Mouse (Mus musculus) embryonic stem cell, embryonic (primary cell): ENCODE measurements around the gene Vdac2.

ENCODE experiments used
- CTCF ChIA-PET, 4 experiments: fragments of 300-600 bp in 2 of 4; fragments of 350-600 bp in 2 of 4; sonication (Branson Sonifier 250); formaldehyde crosslinking; loops; one replicate each; lab custom pipeline; 2022; ENCODE audit warnings: inconsistent platforms in 2 of 4; lab: Charles Lee
- POLR2A ChIA-PET, 4 experiments: fragments of 300-600 bp in 2 of 4; fragments of 350-600 bp in 2 of 4; sonication (Branson Sonifier 250); formaldehyde crosslinking; loops; one replicate each; lab custom pipeline; 2022; ENCODE audit warnings: antibody characterized with exemption in 4 of 4, inconsistent platforms in 1 of 4; lab: Charles Lee

Vdac2 gene

GRCm38 (mm10) chr14:21812590-21813162 lies 12.4 kb upstream of the Vdac2 start:
- ChIA-PET CTCF (interaction anchor here (0.5 to 3.5 kb wide), 38 partner anchors 9 to 1716 kb away, joined by 3 to 27 read pairs (median 4); partner anchors contain the start of gene Comtd1 (in 1 of the 4)), POLR2A (interaction anchor here (0.6 to 2.0 kb wide), 16 partner anchors 10 to 476 kb away, joined by 3 to 14 read pairs (median 4); partner anchors contain the start of gene Comtd1 (in 2 of the 4))

GRCm38 (mm10) chr14:21813216-21813615 lies 11.8 kb upstream of the Vdac2 start:
- POLR2A ChIA-PET: interaction anchor here (0.6 to 1.9 kb wide), 10 partner anchors 18 to 329 kb away, joined by 3 to 14 read pairs (median 4); no protein-coding TSS in a partner anchor
- CTCF ChIA-PET: interaction anchor here (0.5 to 3.5 kb wide), 31 partner anchors 9 to 1057 kb away, joined by 3 to 27 read pairs (median 5); partner anchors contain the start of gene Comtd1 (in 1 of the 4)

- CTCF ChIA-PET: interaction anchor here in 1 of 4 experiments (0.6 to 3.5 kb wide), 3 partner anchors 26 to 835 kb away, joined by 3 to 27 read pairs (median 3); partner anchors contain the start of gene Comtd1
- POLR2A ChIA-PET: interaction anchor here (0.5 to 1.6 kb wide), 11 partner anchors 16 to 1120 kb away, joined by 3 to 10 read pairs (median 3); no protein-coding TSS in a partner anchor
These were observed 11.2 kb upstream of the Vdac2 start for GRCm38 (mm10) chr14:21813847-21814246.

GRCm38 (mm10) chr14:21814606-21815005 lies 10.4 kb upstream of the Vdac2 start:
- CTCF ChIA-PET: interaction anchor here in 2 of 4 experiments (0.5 to 1.3 kb wide), 4 partner anchors 18 to 835 kb away, joined by 3 to 5 read pairs (median 3); no protein-coding TSS in a partner anchor

GRCm38 (mm10) chr14:21816255-21816654 lies 8.8 kb upstream of the Vdac2 start:
- ChIA-PET CTCF (no interaction called here), POLR2A (interaction anchor here in 2 of 4 experiments (0.7 to 4.8 kb wide), 5 partner anchors 12 to 31 kb away, joined by 4 to 23 read pairs (median 7); partner anchors contain the start of gene Comtd1 (in 1 of the 2))

More at GRCm38 (mm10) chr14:21814606-21815005, 10.4 kb upstream of the Vdac2 start:
- POLR2A ChIA-PET: interaction anchor here (0.6 to 1.6 kb wide), 8 partner anchors 15 to 34 kb away, joined by 3 to 10 read pairs (median 3); no protein-coding TSS in a partner anchor

- CTCF ChIA-PET: interaction anchor here in 1 of 4 experiments (0.6 to 0.7 kb wide), 2 partner anchors 11 to 18 kb away, joined by 3 read pairs; no protein-coding TSS in a partner anchor
- POLR2A ChIA-PET: interaction anchor here in 2 of 4 experiments (0.9 to 4.8 kb wide), 10 partner anchors 11 to 66 kb away, joined by 3 to 23 read pairs (median 4); partner anchors contain the start of genes Comtd1 (in 1 of the 2) and Dusp13 (in 1 of the 2)
These were observed 7.6 kb upstream of the Vdac2 start for GRCm38 (mm10) chr14:21817453-21817852.

- POLR2A ChIA-PET: interaction anchor here in 3 of 4 experiments (1.0 to 3.6 kb wide), 5 partner anchors 9 to 11 kb away, joined by 3 to 17 read pairs (median 4); no protein-coding TSS in a partner anchor
- CTCF ChIA-PET: interaction anchor here in 2 of 4 experiments (0.9 to 1.2 kb wide), 2 partner anchors 10 to 16 kb away, joined by 3 read pairs; no protein-coding TSS in a partner anchor
These were observed 4.0 kb upstream of the Vdac2 start for GRCm38 (mm10) chr14:21820880-21821505.

- CTCF ChIA-PET: interaction anchor here in 3 of 4 experiments (0.6 to 1.5 kb wide), 3 partner anchors 10 to 1607 kb away, joined by 3 to 6 read pairs (median 5); no protein-coding TSS in a partner anchor
These were observed 2.7 kb upstream of the Vdac2 start for GRCm38 (mm10) chr14:21822307-21822706.

GRCm38 (mm10) chr14:21822795-21823374 lies 2.2 kb upstream of the Vdac2 start:
- POLR2A ChIA-PET: interaction anchor here in 3 of 4 experiments (0.6 to 3.6 kb wide), 11 partner anchors 7 to 770 kb away, joined by 3 to 17 read pairs (median 4); partner anchors contain the start of genes Adk (in 1 of the 3) and Ap3m1 (in 1 of the 3)

More at GRCm38 (mm10) chr14:21822307-21822706, 2.7 kb upstream of the Vdac2 start:
- POLR2A ChIA-PET: interaction anchor here in 2 of 4 experiments (0.6 to 3.6 kb wide), 12 partner anchors 8 to 770 kb away, joined by 3 to 17 read pairs (median 4); partner anchors contain the start of genes Adk (in 1 of the 2) and Ap3m1 (in 1 of the 2)

GRCm38 (mm10) chr14:21823897-21824296 lies 1.1 kb upstream of the Vdac2 start:
- ChIA-PET POLR2A (interaction anchor here in 3 of 4 experiments (0.6 to 1.8 kb wide), 4 partner anchors 29 to 771 kb away, joined by 3 to 4 read pairs (median 4); partner anchors contain the start of genes Adk (in 1 of the 3) and Ap3m1 (in 1 of the 3)), CTCF (no interaction called here)

More at GRCm38 (mm10) chr14:21822795-21823374, 2.2 kb upstream of the Vdac2 start:
- CTCF ChIA-PET: interaction anchor here in 3 of 4 experiments (0.6 to 1.5 kb wide), 4 partner anchors 10 to 1606 kb away, joined by 3 to 9 read pairs (median 4); no protein-coding TSS in a partner anchor

- POLR2A ChIA-PET: interaction anchor here in 2 of 4 experiments (0.5 to 3.4 kb wide), 9 partner anchors 8 to 299 kb away, joined by 3 to 15 read pairs (median 5); no protein-coding TSS in a partner anchor
These were observed 901 bp downstream of the Vdac2 start for GRCm38 (mm10) chr14:21825786-21826491.

GRCm38 (mm10) chr14:21830876-21831767 lies 6.1 kb downstream of the Vdac2 start:
- ChIA-PET POLR2A (interaction anchor here (0.6 to 16.9 kb wide), 38 partner anchors 9 to 902 kb away, joined by 3 to 359 read pairs (median 4); partner anchors contain the start of genes Dusp13 (in 3 of the 4), Comtd1 (in 2 of the 4), Adk (in 1 of the 4) and Ap3m1 (in 1 of the 4)), CTCF (interaction anchor here in 2 of 4 experiments (0.6 to 2.4 kb wide), 4 partner anchors 10 to 23 kb away, joined by 3 to 8 read pairs (median 3); no protein-coding TSS in a partner anchor)

More at GRCm38 (mm10) chr14:21825786-21826491, 901 bp downstream of the Vdac2 start:
- CTCF ChIA-PET: interaction anchor here in 1 of 4 experiments (1.0 kb wide), 1 partner anchor 15 kb away, joined by 3 read pairs; no protein-coding TSS in a partner anchor

- CTCF ChIA-PET: interaction anchor here in 3 of 4 experiments (0.6 to 2.4 kb wide), 7 partner anchors 16 to 232 kb away, joined by 3 to 12 read pairs (median 5); no protein-coding TSS in a partner anchor
- POLR2A ChIA-PET: interaction anchor here (0.7 to 16.9 kb wide), 39 partner anchors 9 to 1687 kb away, joined by 3 to 359 read pairs (median 4); partner anchors contain the start of genes Dusp13 (in 3 of the 4), Adk (in 2 of the 4), Ap3m1 (in 2 of the 4) and Comtd1 (in 2 of the 4)
These were observed 6.9 kb downstream of the Vdac2 start for GRCm38 (mm10) chr14:21831830-21832403.

- CTCF ChIA-PET: interaction anchor here in 2 of 4 experiments (0.7 kb wide), 2 partner anchors 9 to 87 kb away, joined by 3 to 4 read pairs; partner anchors contain the start of gene Dusp13 (in 1 of the 2)
- POLR2A ChIA-PET: interaction anchor here in 3 of 4 experiments (1.2 to 16.9 kb wide), 5 partner anchors 8 to 786 kb away, joined by 3 to 359 read pairs (median 23); partner anchors contain the start of genes Adk (in 1 of the 3), Ap3m1 (in 1 of the 3) and Comtd1 (in 1 of the 3)
These were observed 13.4 kb downstream of the Vdac2 start for GRCm38 (mm10) chr14:21838336-21839017.
